Mouse (Mus musculus): Measurements from ENCODE around the gene Nat9.
A peak's percentile ranks its signal among the peaks of the same experiment; 100 is the strongest.

Nat9 gene

GRCm38 (mm10) chr11:115173549-115174339 is 13.9 kb downstream of the Nat9 start:
- DNase-seq, result peak; percentile 54

GRCm38 (mm10) chr11:115172825-115173287 is 14.8 kb downstream of the Nat9 start:
- peak; percentile 57 for DNase-seq

- DNase-seq, result no peak
Observed at GRCm38 (mm10) chr11:115171125-115171524, 16.5 kb downstream of the Nat9 start.

- DNase-seq, result no peak
Observed at GRCm38 (mm10) chr11:115169430-115169829, 18.2 kb downstream of the Nat9 start.

DNA sequence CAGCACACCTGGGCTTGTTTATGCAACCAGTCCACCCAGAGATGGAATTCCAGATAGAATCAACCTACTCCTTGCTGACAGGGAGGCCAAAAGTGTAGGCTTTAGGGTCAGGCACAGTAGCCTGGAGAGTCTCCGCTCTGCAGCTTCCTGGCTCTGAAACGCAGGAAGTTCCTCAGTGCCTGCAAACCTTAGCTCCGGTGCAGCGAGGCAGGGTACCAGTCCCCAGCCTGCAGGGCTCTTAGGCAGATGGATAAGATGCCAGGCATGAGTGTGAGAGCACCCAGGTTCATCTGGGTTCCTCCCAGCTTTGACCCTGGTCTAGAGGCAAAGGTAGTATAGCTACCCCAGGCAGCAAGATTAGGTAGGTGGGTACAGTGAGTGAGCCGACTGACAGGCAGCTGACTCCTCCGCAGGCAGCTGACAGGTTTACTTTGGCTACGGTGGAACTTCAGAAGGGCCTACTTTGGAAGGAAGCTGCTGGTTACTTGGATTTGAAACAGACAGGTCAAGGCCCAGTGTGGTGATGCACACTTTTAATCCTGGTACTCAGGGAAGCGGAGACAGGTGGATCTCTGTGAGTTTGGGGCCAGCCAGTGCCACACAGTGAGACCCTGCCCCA is 19.9 kb downstream of the Nat9 start:
- no peak for DNase-seq

DNA sequence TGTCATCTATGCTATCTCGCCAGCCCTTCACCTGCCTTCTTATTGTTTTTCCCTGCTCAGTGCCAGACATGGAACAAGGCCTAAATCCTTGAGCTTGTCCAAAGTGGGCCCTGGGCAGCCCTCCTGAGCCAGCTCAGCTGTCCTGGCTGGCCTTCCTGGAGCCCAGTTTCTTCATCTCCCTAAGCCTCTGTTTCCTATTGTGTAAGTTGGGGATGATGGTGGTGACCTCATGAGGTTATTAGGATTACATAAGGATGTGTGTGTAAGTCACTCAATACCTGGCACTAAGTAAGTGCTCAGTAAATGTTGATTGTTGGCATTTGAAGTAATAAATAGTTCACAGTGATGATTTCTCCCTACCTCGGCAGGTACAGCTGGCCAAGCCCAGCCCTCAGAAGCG is 20.9 kb downstream of the Nat9 start:
- no peak for DNase-seq

GRCm38 (mm10) chr11:115164976-115165374 is 22.7 kb downstream of the Nat9 start:
- DNase-seq, result peak; percentile 48

- peak; percentile 61 for DNase-seq
Observed at GRCm38 (mm10) chr11:115164341-115164975, 23.2 kb downstream of the Nat9 start.

GRCm38 (mm10) chr11:115163568-115164150 is 24.0 kb downstream of the Nat9 start:
- DNase-seq, result peak; percentile 77

GRCm38 (mm10) chr11:115162832-115163480 is 24.7 kb downstream of the Nat9 start, which contains the start of gene Slc9a3r1:
Slc9a3r1 (plus strand) TSS chr11:115163341.
- DNase-seq, result peak; percentile 99

DNA sequence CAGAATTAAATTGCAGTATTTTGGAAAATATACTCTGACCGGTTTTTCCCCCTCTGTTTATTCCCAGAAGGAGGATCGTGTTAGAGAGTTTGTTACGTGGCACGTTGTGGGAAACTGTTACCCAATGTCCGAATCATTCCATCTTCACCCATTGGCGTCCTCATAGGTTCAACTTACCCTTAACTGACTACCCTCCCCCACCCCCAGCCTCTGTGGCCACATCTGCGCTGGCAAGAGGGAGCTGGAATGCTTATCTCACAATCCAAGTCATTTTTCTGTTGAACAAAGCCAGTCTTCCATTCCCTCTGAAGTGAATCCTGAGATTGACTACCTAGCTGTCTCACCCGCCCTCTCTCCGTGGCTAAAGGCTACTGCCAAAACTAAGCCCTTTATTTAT is 25.5 kb downstream of the Nat9 start:
- DNase-seq, result no peak

DNA sequence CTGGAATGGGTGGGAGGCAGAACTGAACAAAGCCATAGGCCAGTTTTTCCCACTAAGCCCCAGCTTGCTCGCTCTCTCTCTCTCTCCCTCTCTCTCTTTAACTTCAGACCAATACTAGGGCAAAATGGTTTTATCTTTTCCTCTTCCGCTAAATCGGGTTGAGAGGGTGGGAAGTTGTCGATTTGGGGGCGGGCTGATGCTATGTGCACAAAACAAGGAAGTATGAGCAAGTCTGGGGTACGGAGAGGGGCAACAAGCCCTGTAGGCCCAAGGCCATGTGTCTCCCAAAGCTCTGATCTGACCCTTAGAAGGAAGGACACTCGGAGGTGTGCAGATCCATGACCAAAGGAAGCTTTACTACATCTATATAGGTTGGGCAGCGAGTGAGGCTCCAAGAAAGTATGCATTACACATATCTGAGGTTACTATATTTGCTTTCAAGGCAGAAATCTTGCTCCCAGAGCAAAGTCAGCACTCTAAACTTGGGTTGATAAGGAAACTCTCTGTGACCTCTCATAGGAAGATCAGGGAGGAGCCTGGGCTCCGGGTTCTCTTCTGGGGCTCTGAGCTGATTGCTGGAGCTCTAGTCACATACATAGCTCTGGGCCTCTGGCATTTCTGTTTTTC is 26.0 kb downstream of the Nat9 start:
- no peak for DNase-seq

DNA sequence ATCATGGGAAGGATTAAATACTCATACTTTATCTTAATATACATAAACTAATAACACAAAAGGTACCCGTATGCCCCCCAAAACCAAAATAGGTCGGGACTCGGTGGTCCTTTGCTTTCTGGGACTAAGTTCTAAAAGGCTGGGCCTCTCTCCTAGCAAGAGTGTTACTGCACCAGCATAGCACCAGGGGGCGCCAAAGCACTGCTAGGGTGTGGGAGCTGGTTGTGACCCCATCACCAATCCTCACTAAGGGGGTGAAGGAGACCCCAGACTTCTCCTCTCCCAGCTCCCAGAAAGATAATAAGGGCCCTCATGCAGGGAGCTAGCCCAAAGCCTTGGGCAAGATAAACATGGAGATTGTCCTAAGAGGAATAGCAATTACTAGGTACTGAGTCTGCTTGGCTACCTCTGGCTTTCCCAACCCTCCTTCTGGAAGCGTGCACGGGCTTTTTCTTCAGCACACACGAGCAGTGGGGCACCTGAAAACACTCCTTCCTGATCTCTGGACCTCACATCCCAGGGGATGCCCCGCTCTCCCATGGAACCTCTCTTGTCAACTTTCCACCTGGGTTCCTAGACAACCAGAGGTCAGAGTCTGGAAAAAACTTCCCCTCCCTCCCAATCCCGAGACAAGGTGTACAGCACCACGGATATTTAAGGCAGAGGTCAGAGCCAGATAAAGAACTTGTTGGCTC is 26.6 kb downstream of the Nat9 start:
- peak; percentile 79 for DNase-seq

- DNase-seq, result peak; percentile 47
Observed at GRCm38 (mm10) chr11:115160016-115160797, 27.5 kb downstream of the Nat9 start.

GRCm38 (mm10) chr11:115157933-115158719 is 29.5 kb downstream of the Nat9 start:
- peak; percentile 39 for DNase-seq

DNA sequence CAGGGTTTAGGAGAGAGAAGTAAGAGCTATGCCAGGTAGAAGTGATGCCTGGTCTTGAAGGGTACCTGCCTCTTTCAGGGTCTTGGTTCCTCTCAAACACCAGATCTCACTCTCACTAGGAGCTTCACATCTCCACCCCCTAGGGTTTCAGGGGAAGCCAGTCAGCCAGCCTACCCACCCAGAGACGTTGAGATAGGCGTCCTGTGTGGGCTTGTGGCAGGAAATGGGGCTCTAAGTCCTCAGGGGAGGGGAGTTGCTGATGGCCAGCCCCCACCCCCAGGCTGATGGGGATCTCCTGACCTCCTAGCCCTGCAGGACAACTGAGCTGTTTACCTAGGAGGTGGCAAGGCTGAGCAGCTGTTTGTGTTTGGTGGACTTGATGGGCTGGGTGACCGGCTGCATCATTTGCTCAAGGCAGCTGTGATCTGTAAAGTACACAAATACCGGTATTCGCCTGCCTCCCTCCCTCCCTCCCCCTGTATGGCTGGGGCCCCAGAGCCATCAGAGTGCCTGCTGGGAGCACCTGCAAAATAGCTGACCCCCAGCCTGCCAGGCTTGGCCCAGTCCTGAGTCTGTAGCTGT is 32.5 kb downstream of the Nat9 start:
- no peak for DNase-seq

DNA sequence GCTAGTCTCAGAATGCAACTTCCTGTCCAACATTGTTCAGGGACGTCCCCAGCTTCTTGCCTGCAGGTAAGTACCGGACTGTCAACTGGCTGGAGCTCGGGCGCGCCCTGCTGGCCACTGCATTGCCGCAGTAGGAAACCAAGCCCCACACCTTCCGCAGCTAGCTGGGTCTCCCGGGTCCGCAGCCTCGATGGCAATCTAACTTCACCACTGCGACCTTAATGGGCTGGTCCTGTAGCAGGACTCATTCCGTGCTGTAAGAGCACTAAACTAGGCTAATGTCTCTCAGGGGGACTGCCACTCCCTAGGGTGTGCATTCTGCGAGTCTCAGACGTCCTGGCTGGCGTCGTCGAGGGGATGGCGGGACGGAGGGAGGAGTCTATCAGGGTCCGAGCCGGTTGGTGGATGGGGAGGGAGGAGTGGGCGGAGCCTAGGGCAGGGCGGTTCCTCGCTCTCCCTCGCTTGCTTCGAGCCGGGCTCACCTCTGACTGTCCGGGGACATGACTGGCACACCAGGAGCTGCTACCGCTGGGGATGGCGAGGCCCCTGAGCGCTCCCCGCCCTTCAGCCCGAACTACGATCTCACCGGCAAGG is 33.9 kb downstream of the Nat9 start:
- DNase-seq, result peak; percentile 85

DNA sequence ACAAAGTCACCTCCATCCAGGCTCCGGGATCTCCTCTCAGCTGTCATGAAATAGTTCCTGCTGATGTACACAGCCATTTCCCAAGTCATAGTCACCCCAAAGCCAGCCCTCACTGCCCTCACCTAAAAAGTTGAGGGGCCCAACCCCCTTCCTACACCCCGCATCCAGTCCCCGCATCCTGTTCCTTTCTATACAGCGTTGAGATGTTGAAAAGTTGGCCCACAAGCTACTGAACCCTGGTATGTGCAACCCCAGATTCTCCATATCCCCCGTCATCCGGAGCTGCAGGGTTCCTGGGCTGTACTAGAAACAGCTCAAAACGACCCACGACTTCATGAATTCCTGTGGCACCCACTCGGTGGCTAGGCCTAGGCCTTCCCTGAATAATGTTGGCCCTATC is 34.6 kb downstream of the Nat9 start:
- no peak for DNase-seq

GRCm38 (mm10) chr11:115151755-115152429 is 35.8 kb downstream of the Nat9 start:
- peak; percentile 92 for DNase-seq

Measured in embryo, embryonic 11 days (tissue).